In the genomic region with DNA sequence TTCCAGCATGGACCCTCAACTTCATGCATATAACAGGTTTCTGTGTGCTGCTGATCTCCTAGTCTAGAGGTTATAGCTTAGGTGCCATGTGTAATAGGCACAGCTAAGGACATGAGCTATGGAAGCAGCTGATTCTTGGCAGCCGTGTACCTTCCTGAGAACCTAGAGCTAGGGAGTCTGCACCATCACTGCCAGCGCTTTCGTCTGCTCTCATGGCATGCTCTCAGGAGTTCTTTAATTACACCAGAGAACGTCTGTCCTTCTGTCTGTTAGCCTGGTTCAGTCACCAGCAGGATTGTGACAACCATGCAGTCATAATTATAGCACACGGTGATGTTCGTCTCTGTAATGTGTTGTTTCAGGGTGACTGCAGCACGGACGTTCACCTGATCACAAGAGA, we compare ENCODE assay signal across 16 mouse cellular contexts. TPM values are rescaled to one million over a fixed set of nuclear protein-coding genes. Genes with fewer than 3 reads are reported as not detected.
DNase-seq lines count a peak whose midpoint lies in the region; ATAC-seq lines count a peak whose summit lies in the region.
"Had no signal": no experiment of that assay in that cellular context is flagged by ENCODE, and none has a peak within 500 bp of the region (broad histone marks: within the 10 kb centered on the region; RNA-seq: fewer than 3 reads in every experiment).

No protein-coding gene starts in this region.

- no peak for DNase-seq in frontal cortex, postnatal 10 days (ENCODE audit: low spot score in 2 of 2)
- peak; percentile 12 to 19 for DNase-seq in layer of hippocampus, adult 8-10 months (ENCODE audit: low spot score in 2 of 2)
- DNase-seq in layer of hippocampus, adult 9-10 months (ENCODE audit: low spot score): no peak
- peak; percentile 34 for DNase-seq in brain, adult 2 months (ENCODE audit: low read depth, low spot score)
- DNase-seq in layer of hippocampus, postnatal 10 days (ENCODE audit: low spot score in 2 of 2): peak; percentile 17 to 22
- DNase-seq in kidney, adult 11 months: no peak
- DNase-seq: adrenal gland, adult 2 months; adrenal gland, postnatal 25 days; cerebellum, adult 11 months; cerebellum, adult 8-10 months; cerebellum, postnatal 14 days; heart, adult 2 months; heart, postnatal 14 days had no signal

- peak; percentile 72 for ATAC-seq in frontal cortex, adult (ENCODE audit: low TSS enrichment)
- ATAC-seq: forebrain, embryonic 13.5 days; intestine, embryonic 15.5 days had no signal

RNA-seq across cellular contexts. Expression of gene Cep135, which starts 26.8 kb away (rescaled TPM):
- 1 to 10 TPM; 7.2 to 8.0 (median 7.6) TPM for total RNA-seq in layer of hippocampus, adult 8-10 months (2022)
- 1 to 10 TPM; 7.2 to 8.5 TPM for total RNA-seq in layer of hippocampus, postnatal 10 days (2021)

RNA-seq across cellular contexts. Expression of gene C530008M17Rik, which starts 41.0 kb away (rescaled TPM):
- 10 to 100 TPM; 75.9 to 99.3 (median 89.4) TPM for total RNA-seq in layer of hippocampus, adult 8-10 months (2022)
- total RNA-seq in layer of hippocampus, postnatal 10 days (2021): 100 to 1,000 TPM; 197 to 205 TPM

Comparison
In these comparisons a context has a peak if more than half of its experiments do, and no peak if none do; other contexts are left out.
1. DNase-seq: peak in layer of hippocampus, adult 8-10 months (2 of 2), brain, adult 2 months (single experiment) and layer of hippocampus, postnatal 10 days (2 of 2); none in frontal cortex, postnatal 10 days (0 of 2), layer of hippocampus, adult 9-10 months (single experiment) and kidney, adult 11 months (single experiment).